ENCODE assay signal across 8 mouse cellular contexts in the genomic region with DNA sequence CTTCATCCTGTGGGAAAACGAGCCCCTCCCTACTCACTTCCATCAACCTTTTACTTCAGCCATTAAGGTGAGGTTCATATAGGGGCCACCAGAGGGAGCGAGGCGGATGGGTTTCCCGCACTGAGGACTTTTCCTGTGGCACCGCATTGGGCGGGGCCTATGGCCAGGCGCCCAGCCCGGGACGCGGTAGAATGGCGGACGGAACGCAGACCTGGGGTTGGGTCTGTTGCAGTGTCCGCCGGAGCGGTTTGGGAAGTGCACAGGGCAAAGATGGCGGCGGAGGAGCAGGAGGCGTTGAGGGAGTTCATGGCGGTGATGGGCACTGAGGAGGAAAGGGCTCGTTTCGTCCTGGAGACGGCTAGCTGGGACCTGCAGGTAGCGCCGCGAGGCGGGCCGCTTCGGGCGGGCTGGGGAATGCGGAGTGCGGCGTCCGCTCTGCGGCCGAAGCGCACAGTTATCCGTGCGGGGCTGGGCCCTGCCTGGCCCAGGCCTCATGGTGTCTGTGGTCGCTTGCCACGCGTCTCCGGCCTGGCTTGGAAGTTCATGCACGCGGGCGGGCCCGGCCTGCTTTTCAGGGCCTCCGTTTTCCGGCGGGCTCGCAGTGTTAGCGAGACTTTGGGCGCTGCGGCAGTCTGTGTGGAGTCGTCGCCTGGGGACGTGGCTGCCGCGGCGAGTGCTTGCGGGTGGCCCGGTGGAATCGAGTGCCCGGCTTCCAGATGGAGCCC.
DNase-seq lines count a peak whose midpoint lies in the region; ATAC-seq and TF ChIP-seq lines count a peak whose summit lies in the region.
"Not testable (repeated sequence)": the region's sequence is repeated elsewhere in the genome, so short reads cannot be mapped to it uniquely, and the experiment has no call there.

No protein-coding gene starts in this region.

- H3K27ac ChIP-seq in forebrain, postnatal 0 days (ENCODE audit: low read depth, low read length): peak overlapping the region; percentile 72; the same call in 1 of the 2 replicates
- H3K27ac ChIP-seq in liver, embryonic 16.5 days (ENCODE audit: low read length): not testable (repeated sequence)
- H3K27ac ChIP-seq in neural tube, embryonic 13.5 days (replicated peaks): peak overlapping the region; percentile 84
- peak overlapping the region; percentile 74 for H3K27ac ChIP-seq in testis, adult 2 months (ENCODE audit: control insufficient read depth, insufficient read depth, low read depth, low read length)

- not testable (repeated sequence) for H3K27me3 ChIP-seq in E14TG2a.4 (ENCODE audit: insufficient read depth, low read length); forebrain, postnatal 0 days (ENCODE audit: insufficient read depth, low read length); liver, embryonic 16.5 days (ENCODE audit: control insufficient read depth, insufficient read depth, low read depth, low read length); neural tube, embryonic 13.5 days; testis, adult 2 months (ENCODE audit: control insufficient read depth, insufficient read depth, low read length)

- not testable (repeated sequence) for H3K36me3 ChIP-seq in E14TG2a.4 (ENCODE audit: insufficient read depth, low read length); forebrain, postnatal 0 days (ENCODE audit: insufficient read depth); liver, embryonic 16.5 days (ENCODE audit: control insufficient read depth, insufficient read depth); neural tube, embryonic 13.5 days; testis, adult 2 months (ENCODE audit: control insufficient read depth, insufficient read depth, low read length)

- not testable (repeated sequence) for H3K9me3 ChIP-seq in E14TG2a.4 (ENCODE audit: low read length); forebrain, postnatal 0 days (ENCODE audit: low read length); liver, embryonic 16.5 days (replicated peaks; ENCODE audit: control insufficient read depth, low read length); neural tube, embryonic 13.5 days

- peak overlapping the region; percentile 84 for H3K9ac ChIP-seq in forebrain, postnatal 0 days
- H3K9ac ChIP-seq in liver, embryonic 16.5 days (ENCODE audit: low read depth, low read length): peak overlapping the region; percentile 73
- H3K9ac ChIP-seq in neural tube, embryonic 13.5 days: peak overlapping the region; percentile 88

- H3K4me1 ChIP-seq in E14TG2a.4 (replicated peaks; ENCODE audit: low read depth, low read length); forebrain, postnatal 0 days (ENCODE audit: insufficient read depth); liver, embryonic 16.5 days (ENCODE audit: control insufficient read depth, low read depth, low read length); neural tube, embryonic 13.5 days (replicated peaks); testis, adult 2 months (ENCODE audit: control insufficient read depth, insufficient read depth, low read length): not testable (repeated sequence)

- 19% methylated on average over 61 of the region's 64 CpGs for WGBS in forebrain, postnatal 0 days
- 9% methylated on average over 60 of the region's 64 CpGs for WGBS in liver, embryonic 16.5 days (ENCODE audit: insufficient replicate concordance)
- WGBS in neural tube, embryonic 13.5 days: 9% methylated on average over 64 of the region's 64 CpGs

- peak overlapping the region; percentile 69 for H3K4me3 ChIP-seq in E14TG2a.4 (replicated peaks; ENCODE audit: low read length)
- peak overlapping the region; percentile 48 for H3K4me3 ChIP-seq in forebrain, postnatal 0 days (ENCODE audit: low read depth, low read length)
- peak overlapping the region; percentile 66 for H3K4me3 ChIP-seq in liver, embryonic 16.5 days (ENCODE audit: low read depth, low read length)
- H3K4me3 ChIP-seq in neural tube, embryonic 13.5 days: peak overlapping the region; percentile 56
- H3K4me3 ChIP-seq in testis, adult 2 months (ENCODE audit: control insufficient read depth, low read depth, low read length): peak overlapping the region; percentile 75

- ATAC-seq in forebrain, postnatal 0 days: peak; percentile 100
- peak; percentile 99 for ATAC-seq in liver, embryonic 16.5 days (ENCODE audit: low read depth)
- peak; percentile 100 for ATAC-seq in neural tube, embryonic 13.5 days (ENCODE audit: low read depth)

- TF ChIP-seq CTCF in E14TG2a.4 (conservative IDR thresholded peaks at IDR 0.05; ENCODE audit: low read length): not testable (repeated sequence)
- peak; percentile 55 for TF ChIP-seq CTCF in forebrain, postnatal 0 days (IDR thresholded peaks at IDR 0.05; ENCODE audit: low read depth)
- TF ChIP-seq CTCF in testis, adult 2 months (IDR thresholded peaks at IDR 0.05; ENCODE audit: control insufficient read depth, insufficient read depth, insufficient replicate concordance, low read depth, low read length): peak; percentile 31; the same call in 1 of the 2 replicates

- peak overlapping the region; percentile 50 for H3K4me2 ChIP-seq in forebrain, postnatal 0 days (ENCODE audit: low read depth)
- peak overlapping the region; percentile 56 for H3K4me2 ChIP-seq in liver, embryonic 16.5 days (ENCODE audit: low read depth, low read length)
- peak overlapping the region; percentile 53 for H3K4me2 ChIP-seq in neural tube, embryonic 13.5 days

- DNase-seq in cerebellum, adult 18-20 months: peak; percentile 84 to 94
- DNase-seq in forebrain, postnatal 0 days: peak; percentile 41
- peak; percentile 86 to 98 for DNase-seq in heart, postnatal 36 days
- peak; percentile 98 to 100 for DNase-seq in layer of hippocampus, adult 18-20 months (ENCODE audit: low spot score in 2 of 2)

- intact Hi-C loops in heart, postnatal 36 days (cut with DNase I): not testable (repeated sequence)

- TF ChIP-seq POLR2A in testis, adult 2 months (IDR thresholded peaks at IDR 0.05; ENCODE audit: control insufficient read depth, low read depth, low read length): not testable (repeated sequence)

Comparison
In these comparisons a context has a peak if more than half of its experiments do, and no peak if none do; other contexts are left out.
1. DNase-seq: peak in every context shown above with its lines; median percentile 99 in layer of hippocampus, adult 18-20 months; 92 in heart, postnatal 36 days; 89 in cerebellum, adult 18-20 months; 41 in forebrain, postnatal 0 days.